Mouse (Mus musculus) forebrain, embryonic 12.5 days (tissue): ENCODE data around the gene Ncln. TPM values are rescaled to one million over a fixed set of nuclear protein-coding genes. Genes with fewer than 3 reads are reported as not detected.

Source experiments
- ATAC-seq: fragments of 200-750 bp; cut with Nextera tagmentation; 2 replicates; pipeline ENCODE4 v1.8.0; 2017; ENCODE audit warnings: moderate TSS enrichment; ENCODE audit not compliant: low FRiP score
- H3K27ac ChIP-seq: fragments of 300-500 bp; sonication (generic); 2 replicates; pipeline ENCODE4 v1.5.1; 2016; ENCODE audit warnings: mild to moderate bottlenecking
- H3K27me3 ChIP-seq: fragments of 300-500 bp; sonication (generic); 2 replicates; pipeline ENCODE4 v1.6.1; 2016; ENCODE audit warnings: mild to moderate bottlenecking
- H3K36me3 ChIP-seq: fragments of 300-500 bp; sonication (generic); replicated peaks from 2 replicates; pipeline ENCODE4 v1.6.1; 2016; ENCODE audit warnings: mild to moderate bottlenecking
- H3K4me1 ChIP-seq: fragments of 300-500 bp; sonication (generic); 2 replicates; pipeline ENCODE4 v1.6.1; 2016
- H3K4me2 ChIP-seq: fragments of 300-500 bp; sonication (generic); 2 replicates; pipeline ENCODE4 v1.6.1; 2016; ENCODE audit warnings: mild to moderate bottlenecking, moderate library complexity
- H3K4me3 ChIP-seq: fragments of 300-500 bp; sonication (generic); replicated peaks from 2 replicates; pipeline ENCODE4 v1.5.1; 2016; ENCODE audit warnings: mild to moderate bottlenecking
- H3K9ac ChIP-seq: fragments of 300-500 bp; sonication (generic); 2 replicates; pipeline ENCODE4 v1.6.1; 2016; ENCODE audit warnings: mild to moderate bottlenecking
- H3K9me3 ChIP-seq: fragments of 300-500 bp; sonication (generic); 2 replicates; pipeline ENCODE4 v1.6.1; 2016
- WGBS: fragments of 180-500 bp; shearing (Covaris S2); methylation state at CpG from one replicate; pipeline ENCODE4 v1.1.7; 2016; 5-methylcytosine and 5-hydroxymethylcytosine counted together
- polyA plus RNA-seq: library from polyadenylated mRNA; unstranded; fragments of >200 nt; fragmentation: Nextera tagmentation; extraction: Ambion mirVana; gene quantifications from 2 replicates; pipeline ENCODE4 v1.2.1, GENCODE M21; 2016

The Ncln gene
- polyA plus RNA-seq, 1 experiment from 2014 or later = 66.6 TPM

- H3K27me3 ChIP-seq = peaks cover 22% of the 10 kb centered on the region
- no peak overlapping the region for H3K9ac ChIP-seq
- no peak overlapping the region for H3K4me3 ChIP-seq
- WGBS = 80% methylated on average over 13 of the region's 13 CpGs
- H3K4me2 ChIP-seq = no peak overlapping the region
- peaks cover 1% of the 10 kb centered on the region; the same call in 1 of the 2 replicates for H3K4me1 ChIP-seq
- no peaks in the 10 kb centered on the region for H3K36me3 ChIP-seq
- no peak for ATAC-seq
- no peak overlapping the region for H3K27ac ChIP-seq
- no peaks in the 10 kb centered on the region for H3K9me3 ChIP-seq
Observed at GRCm38 (mm10) chr10:81507691-81508489, 11.7 kb upstream of the Ncln start.

GRCm38 (mm10) chr10:81507095-81507494 lies 10.9 kb upstream of the Ncln start:
- WGBS = 32% methylated on average over 6 of the region's 6 CpGs
- H3K4me1 ChIP-seq = peaks cover 4% of the 10 kb centered on the region; the same call in 1 of the 2 replicates

GRCm38 (mm10) chr10:81505016-81505664 lies 8.9 kb upstream of the Ncln start:
- 83% methylated on average over 15 of the region's 15 CpGs for WGBS
- H3K4me1 ChIP-seq = peaks cover 4% of the 10 kb centered on the region; the same call in 1 of the 2 replicates
- H3K27ac ChIP-seq = no peak overlapping the region
- H3K9me3 ChIP-seq = no peaks in the 10 kb centered on the region
- no peak overlapping the region for H3K4me2 ChIP-seq
- no peak overlapping the region for H3K4me3 ChIP-seq
- no peaks in the 10 kb centered on the region for H3K36me3 ChIP-seq
- H3K27me3 ChIP-seq = peaks cover 22% of the 10 kb centered on the region
- H3K9ac ChIP-seq = no peak overlapping the region
- no peak for ATAC-seq

More at GRCm38 (mm10) chr10:81507095-81507494, 10.9 kb upstream of the Ncln start:
- Histone ChIP-seq H3K27ac (no peak overlapping the region), H3K4me3 (no peak overlapping the region), H3K27me3 (peaks cover 22% of the 10 kb centered on the region), H3K4me2 (no peak overlapping the region), H3K9me3 (no peaks in the 10 kb centered on the region), H3K9ac (no peak overlapping the region), H3K36me3 (no peaks in the 10 kb centered on the region)
- ATAC-seq = no peak

GRCm38 (mm10) chr10:81502658-81503057 lies 6.5 kb upstream of the Ncln start:
- peak; percentile 47 for ATAC-seq
- H3K9me3 ChIP-seq = no peaks in the 10 kb centered on the region
- H3K9ac ChIP-seq = peak overlapping the region; percentile 38; the same call in 1 of the 2 replicates
- peak overlapping the region; percentile 38 for H3K4me3 ChIP-seq
- H3K27me3 ChIP-seq = peaks cover 17% of the 10 kb centered on the region
- no peaks in the 10 kb centered on the region for H3K36me3 ChIP-seq
- WGBS = 9% methylated on average over 36 of the region's 36 CpGs
- H3K27ac ChIP-seq = no peak overlapping the region
- H3K4me2 ChIP-seq = peak overlapping the region; percentile 65
- H3K4me1 ChIP-seq = peaks cover 4% of the 10 kb centered on the region; the same call in 1 of the 2 replicates

GRCm38 (mm10) chr10:81501863-81502262 lies 5.7 kb upstream of the Ncln start:
- Histone ChIP-seq H3K4me2 (no peak overlapping the region), H3K36me3 (no peaks in the 10 kb centered on the region), H3K4me3 (no peak overlapping the region), H3K4me1 (peaks cover 11% of the 10 kb centered on the region), H3K9me3 (no peaks in the 10 kb centered on the region), H3K27ac (no peak overlapping the region), H3K27me3 (peaks cover 17% of the 10 kb centered on the region), H3K9ac (no peak overlapping the region)
- WGBS = 88% methylated on average over 5 of the region's 5 CpGs
- no peak for ATAC-seq

GRCm38 (mm10) chr10:81500032-81500431 lies 3.8 kb upstream of the Ncln start, which contains the start of gene S1pr4:
Gene S1pr4 (minus strand): TSS chr10:81500132.
- H3K4me1 ChIP-seq = peaks cover 18% of the 10 kb centered on the region
- no peaks in the 10 kb centered on the region for H3K9me3 ChIP-seq
- ATAC-seq = no peak
- no peak within 1 kb of the TSS for H3K4me3 ChIP-seq
- H3K27me3 ChIP-seq = peaks cover 17% of the 10 kb centered on the region
- H3K9ac ChIP-seq = no peak within 1 kb of the TSS
- no peak within 1 kb of the TSS for H3K4me2 ChIP-seq
- 83% methylated on average over 3 of the region's 3 CpGs for WGBS
- H3K36me3 ChIP-seq = no peaks in the 10 kb centered on the region
- H3K27ac ChIP-seq = no peak within 1 kb of the TSS

- no peak overlapping the region for H3K27ac ChIP-seq
- H3K36me3 ChIP-seq = no peaks in the 10 kb centered on the region
- H3K9me3 ChIP-seq = no peaks in the 10 kb centered on the region
- WGBS = 82% methylated on average over 23 of the region's 23 CpGs
- no peak overlapping the region for H3K9ac ChIP-seq
- peaks cover 16% of the 10 kb centered on the region for H3K27me3 ChIP-seq
- H3K4me1 ChIP-seq = peaks cover 24% of the 10 kb centered on the region
- ATAC-seq = no peak
- H3K4me3 ChIP-seq = no peak overlapping the region
- H3K4me2 ChIP-seq = no peak overlapping the region
Observed at GRCm38 (mm10) chr10:81499250-81499901, 3.2 kb upstream of the Ncln start.

GRCm38 (mm10) chr10:81498316-81499249 lies 2.4 kb upstream of the Ncln start:
- Histone ChIP-seq H3K4me3 (no peak overlapping the region), H3K4me2 (no peak overlapping the region), H3K36me3 (no peaks in the 10 kb centered on the region), H3K27ac (no peak overlapping the region), H3K9ac (no peak overlapping the region), H3K9me3 (no peaks in the 10 kb centered on the region), H3K4me1 (peaks cover 31% of the 10 kb centered on the region), H3K27me3 (peaks cover 8% of the 10 kb centered on the region)
- WGBS = 86% methylated on average over 38 of the region's 38 CpGs
- no peak for ATAC-seq

- Histone ChIP-seq H3K27me3 (no peaks in the 10 kb centered on the region), H3K36me3 (peaks cover 9% of the 10 kb centered on the region), H3K9ac (0 out of 2 replicates have a peak overlapping the region, but pooled peaks have one; percentile 78), H3K9me3 (no peaks in the 10 kb centered on the region), H3K4me1 (peaks cover 27% of the 10 kb centered on the region), H3K4me3 (no peak overlapping the region; the same call in 1 of the 2 replicates), H3K27ac (no peak overlapping the region), H3K4me2 (peak overlapping the region; percentile 50)
- no peak for ATAC-seq
- 87% methylated on average over 17 of the region's 17 CpGs for WGBS
Observed at GRCm38 (mm10) chr10:81497401-81498270, 1.4 kb upstream of the Ncln start.

GRCm38 (mm10) chr10:81496969-81497368 lies 777 bp upstream of the Ncln start:
- H3K4me3 ChIP-seq = peak overlapping the region; percentile 73
- no peaks in the 10 kb centered on the region for H3K9me3 ChIP-seq
- peak overlapping the region; percentile 50; the same call in 1 of the 2 replicates for H3K27ac ChIP-seq
- peaks cover 15% of the 10 kb centered on the region for H3K36me3 ChIP-seq
- peak overlapping the region; percentile 50 for H3K4me2 ChIP-seq
- ATAC-seq = no peak
- H3K4me1 ChIP-seq = peaks cover 27% of the 10 kb centered on the region
- WGBS = 37% methylated on average over 4 of the region's 4 CpGs
- H3K9ac ChIP-seq = peak overlapping the region; percentile 78
- no peaks in the 10 kb centered on the region for H3K27me3 ChIP-seq
